Mouse (Mus musculus) adrenal gland, postnatal 25 days (tissue): ENCODE data around the gene Trim80. TPM values are rescaled to one million over a fixed set of nuclear protein-coding genes. Genes with fewer than 3 reads are reported as not detected.

Experiments
- microRNA-seq, 2 experiments: library from miRNA; unstranded; fragments of <30 nt; microRNA quantifications; one replicate each; pipeline ENCODE4 v1.2.0; 2021
- total RNA-seq: library from RNA; stranded (reverse); gene quantifications from 2 replicates; pipeline ENCODE4 v1.2.3, GENCODE M21; 2021

Trim80 gene
- total RNA-seq, 1 experiment from 2014 or later: 0.21 TPM

Small RNA genes lying within 50 kb of the gene (microRNA-seq; reads per million reads assigned to microRNA genes)
- gene Mir3968: 0 reads per million in 2 experiments

Other genes starting within 250 kb of the Trim80 start
- gene Grin2c, start 173.3 kb upstream of the Trim80 start, total RNA-seq: 2.5 and 3.5 TPM in 2 replicates
- 1,338 and 1,408 TPM in 2 replicates for gene Fdxr, start 163.5 kb upstream of the Trim80 start, total RNA-seq
- gene Fads6, start 142.9 kb upstream of the Trim80 start, total RNA-seq: 75.5 and 93.9 TPM in 2 replicates
- not detected in 2 replicates for gene Otop2, start 133.4 kb upstream of the Trim80 start, total RNA-seq
- 0.62 and 0.79 TPM in 2 replicates for gene Ush1g, start 118.5 kb upstream of the Trim80 start, total RNA-seq
- gene Otop3, start 105.8 kb upstream of the Trim80 start, total RNA-seq: not detected in 2 replicates
- gene Hid1, start 72.8 kb upstream of the Trim80 start, total RNA-seq: 13.2 and 14.8 TPM in 2 replicates
- 59.1 and 82.5 TPM in 2 replicates for gene Cdr2l, start 58.6 kb upstream of the Trim80 start, total RNA-seq
- 140 and 153 TPM in 2 replicates for gene Mrpl58, start 36.8 kb upstream of the Trim80 start, total RNA-seq
- 518 and 521 TPM in 2 replicates for gene Atp5h, start 20.6 kb upstream of the Trim80 start, total RNA-seq
- gene Kctd2, start 20.4 kb upstream of the Trim80 start, total RNA-seq: 59.9 and 72.4 TPM in 2 replicates
- gene Slc16a5, start 21.9 kb downstream of the Trim80 start, total RNA-seq: not detected in 2 replicates
- gene Armc7, start 35.1 kb downstream of the Trim80 start, total RNA-seq: 11.4 and 11.5 TPM in 2 replicates
- gene Nt5c, start 51.3 kb downstream of the Trim80 start, total RNA-seq: 131 and 151 TPM in 2 replicates
- 91.7 and 92.8 TPM in 2 replicates for gene Jpt1, start 73.8 kb downstream of the Trim80 start, total RNA-seq
- 254 and 263 TPM in 2 replicates for gene Sumo2, start 95.7 kb downstream of the Trim80 start, total RNA-seq
- gene Nup85, start 123.9 kb downstream of the Trim80 start, total RNA-seq: 54.0 and 60.7 TPM in 2 replicates
- gene Mrps7, start 163.4 kb downstream of the Trim80 start, total RNA-seq: 89.3 and 99.8 TPM in 2 replicates
- gene Gga3, start 163.5 kb downstream of the Trim80 start, total RNA-seq: 25.4 and 31.1 TPM in 2 replicates
- 135 and 205 TPM in 2 replicates for gene Mif4gd, start 172.4 kb downstream of the Trim80 start, total RNA-seq
- gene Slc25a19, start 187.8 kb downstream of the Trim80 start, total RNA-seq: 107 and 114 TPM in 2 replicates